Mouse (Mus musculus) 416B (cell line): ENCODE measurements at regions not wholly inside any gene's neighbourhood (a gene's known extent, or its start where the extent isn't known, plus 50 kb on each side); places are given as distances from the start of the nearest gene placed in this dataset.

ENCODE experiments used
- DNase-seq: peaks from one replicate; pipeline ENCODE4 v3.0.0; 2011; ENCODE audit warnings: low read depth

- DNase-seq, result no peak
Observed at GRCm38 (mm10) chr8:102845362-102845761, 59.9 kb upstream of the Cdh11 start.

GRCm38 (mm10) chr8:102860021-102860420 is 74.6 kb upstream of the Cdh11 start:
- DNase-seq, result no peak

- no peak for DNase-seq
Observed at GRCm38 (mm10) chr8:102899525-102899924, 114.1 kb upstream of the Cdh11 start.

- DNase-seq, result no peak
Observed at GRCm38 (mm10) chr8:102900662-102901061, 115.2 kb upstream of the Cdh11 start.

GRCm38 (mm10) chr8:102907444-102907843 is 122.0 kb upstream of the Cdh11 start:
- no peak for DNase-seq

GRCm38 (mm10) chr8:102931342-102931835 is 145.9 kb upstream of the Cdh11 start:
- DNase-seq, result no peak

- DNase-seq, result no peak
Observed at GRCm38 (mm10) chr8:102938771-102939170, 153.3 kb upstream of the Cdh11 start.

GRCm38 (mm10) chr8:102945546-102945945 is 160.1 kb upstream of the Cdh11 start:
- DNase-seq, result no peak

GRCm38 (mm10) chr8:102978161-102978581 is 192.7 kb upstream of the Cdh11 start:
- DNase-seq, result no peak

GRCm38 (mm10) chr8:102983220-102983909 is 197.9 kb upstream of the Cdh11 start:
- no peak for DNase-seq

GRCm38 (mm10) chr8:102983910-102984225 is 198.4 kb upstream of the Cdh11 start:
- no peak for DNase-seq

- DNase-seq, result no peak
Observed at GRCm38 (mm10) chr8:103007284-103007984, 222.0 kb upstream of the Cdh11 start.

GRCm38 (mm10) chr8:103019121-103019520 is 233.7 kb upstream of the Cdh11 start:
- no peak for DNase-seq

- DNase-seq, result no peak
Observed at GRCm38 (mm10) chr8:103023237-103023636, 237.8 kb upstream of the Cdh11 start.

GRCm38 (mm10) chr8:103031708-103032107 is 246.3 kb upstream of the Cdh11 start:
- no peak for DNase-seq

- DNase-seq, result no peak
Observed at GRCm38 (mm10) chr8:103033956-103034355, 248.5 kb upstream of the Cdh11 start.

GRCm38 (mm10) chr8:103072079-103072635 is 286.7 kb upstream of the Cdh11 start:
- DNase-seq, result no peak

GRCm38 (mm10) chr8:103072646-103073045 is 287.2 kb upstream of the Cdh11 start:
- no peak for DNase-seq

GRCm38 (mm10) chr8:103078559-103078958 is 293.1 kb upstream of the Cdh11 start:
- DNase-seq, result no peak

- no peak for DNase-seq
Observed at GRCm38 (mm10) chr8:103086956-103087482, 301.6 kb upstream of the Cdh11 start.

GRCm38 (mm10) chr8:103096496-103097092 is 311.2 kb upstream of the Cdh11 start:
- no peak for DNase-seq

GRCm38 (mm10) chr8:103125581-103125980 is 340.1 kb upstream of the Cdh11 start:
- no peak for DNase-seq

- no peak for DNase-seq
Observed at GRCm38 (mm10) chr8:103138136-103138535, 352.7 kb upstream of the Cdh11 start.
